Mouse (Mus musculus) megakaryocyte progenitor cell, adult 5-6 weeks (primary cell): ENCODE measurements at regions not wholly inside any gene's neighbourhood (a gene's known extent, or its start where the extent isn't known, plus 50 kb on each side); places are given as distances from the start of the nearest gene placed in this dataset.
"Not testable (repeated sequence)": the region's sequence is repeated elsewhere in the genome, so short reads cannot be mapped to it uniquely, and the experiment has no call there.

Experiments used
- ATAC-seq: replicated peaks from 2 replicates; pipeline ENCODE4 v1.8.0; 2016; ENCODE audit warnings: mild to moderate bottlenecking, moderate TSS enrichment, inconsistent platforms; ENCODE audit not compliant: poor library complexity

DNA sequence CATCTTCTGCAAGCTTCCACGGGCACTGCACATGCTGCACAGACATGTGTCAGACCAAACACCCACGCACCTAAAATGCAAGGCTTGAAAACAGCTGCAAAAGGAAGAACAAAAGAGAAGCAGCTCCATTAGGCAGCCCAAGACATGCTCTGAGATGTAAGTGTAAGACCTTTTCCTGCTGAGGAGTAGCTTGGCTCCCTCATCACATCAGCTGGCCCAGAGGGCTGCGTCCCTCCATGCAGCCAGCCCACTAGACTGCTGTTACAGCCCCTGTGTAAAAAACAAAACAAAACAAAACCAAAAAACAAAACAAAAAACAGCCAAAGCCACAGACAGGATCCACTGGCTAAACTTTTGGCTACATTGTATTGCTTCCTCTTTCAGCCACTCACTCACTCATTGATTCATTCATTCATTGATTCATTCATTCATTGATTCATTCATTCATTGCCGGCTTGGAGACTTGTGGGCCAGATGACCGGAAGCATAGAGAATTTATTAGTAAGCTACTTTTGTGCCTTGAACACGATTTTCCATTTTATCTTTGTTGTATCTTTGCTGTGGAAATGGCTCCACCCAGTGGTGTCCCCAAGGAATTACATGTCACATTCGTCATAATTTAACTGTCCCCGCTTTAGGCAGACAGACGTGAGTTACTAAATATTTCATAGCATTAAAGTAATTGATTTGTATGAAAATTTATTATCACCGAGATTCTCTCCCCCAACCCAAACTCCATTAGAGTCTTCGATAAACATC is 133.7 kb upstream of the Dapk1 start:
- ATAC-seq = peak; percentile 87

DNA sequence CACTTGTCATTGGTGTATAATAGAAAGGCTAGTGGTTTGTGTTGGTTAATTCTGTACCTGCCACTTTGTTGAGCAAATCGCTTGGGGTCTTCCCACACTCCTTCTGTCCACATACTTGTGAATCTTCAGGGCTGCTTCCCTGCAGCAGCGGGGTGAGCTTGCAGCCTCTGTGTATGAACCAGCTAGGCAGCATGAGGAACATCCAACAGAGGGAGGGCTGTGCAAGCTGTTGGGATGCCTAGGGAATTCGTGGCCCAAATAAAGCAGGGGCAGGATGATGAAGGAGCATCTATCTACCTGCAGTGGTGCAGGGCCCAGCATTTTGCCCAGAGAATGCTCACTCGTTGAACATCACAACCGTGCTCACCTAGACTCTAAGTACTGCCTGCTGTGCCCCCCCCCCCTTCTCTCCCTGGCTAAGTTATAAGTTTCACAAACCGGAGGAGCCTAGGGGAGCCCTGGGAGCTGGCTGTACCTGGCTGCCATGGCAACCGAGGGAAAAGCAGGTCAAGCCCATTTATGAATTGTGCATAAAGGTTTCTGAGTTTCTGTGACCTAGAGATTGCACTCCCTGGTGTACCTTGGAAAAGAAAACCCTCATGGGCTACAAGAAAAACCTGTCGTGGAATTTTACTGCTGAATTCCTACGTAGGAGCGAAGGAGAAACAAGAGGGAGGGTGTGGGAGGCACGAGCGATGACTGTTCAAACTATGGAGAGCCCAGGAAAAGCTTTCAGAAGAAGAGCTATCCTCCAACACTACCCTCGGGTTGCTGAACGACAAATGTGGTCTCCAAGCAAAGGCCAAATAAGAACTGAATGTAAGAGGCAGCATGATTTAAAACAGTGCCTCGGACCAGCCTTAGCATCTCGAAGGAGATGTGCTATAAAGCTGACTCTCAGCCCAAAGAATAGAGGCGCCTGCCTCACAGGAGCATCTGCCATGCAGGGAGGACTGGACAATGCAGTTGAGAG is 131.0 kb upstream of the Dapk1 start:
- no peak for ATAC-seq

DNA sequence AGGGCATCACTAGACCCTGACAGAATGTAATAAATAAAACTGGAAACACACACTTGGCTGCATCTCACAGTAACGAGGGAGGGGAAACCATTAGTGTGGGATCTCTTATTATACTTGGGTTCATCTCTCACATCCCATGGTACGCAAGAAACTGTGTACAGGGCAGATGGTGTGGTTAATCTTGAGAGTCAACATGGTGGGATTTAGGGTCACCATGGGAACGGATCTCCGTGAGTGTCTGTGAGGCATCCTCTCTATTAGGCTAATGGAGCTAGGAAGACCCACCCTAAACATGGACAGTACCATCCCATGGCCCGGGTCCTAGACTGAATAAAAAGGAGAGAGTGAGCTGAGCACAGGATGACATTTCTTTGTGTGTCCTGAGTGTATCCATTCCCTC is 130.1 kb upstream of the Dapk1 start:
- ATAC-seq = no peak

DNA sequence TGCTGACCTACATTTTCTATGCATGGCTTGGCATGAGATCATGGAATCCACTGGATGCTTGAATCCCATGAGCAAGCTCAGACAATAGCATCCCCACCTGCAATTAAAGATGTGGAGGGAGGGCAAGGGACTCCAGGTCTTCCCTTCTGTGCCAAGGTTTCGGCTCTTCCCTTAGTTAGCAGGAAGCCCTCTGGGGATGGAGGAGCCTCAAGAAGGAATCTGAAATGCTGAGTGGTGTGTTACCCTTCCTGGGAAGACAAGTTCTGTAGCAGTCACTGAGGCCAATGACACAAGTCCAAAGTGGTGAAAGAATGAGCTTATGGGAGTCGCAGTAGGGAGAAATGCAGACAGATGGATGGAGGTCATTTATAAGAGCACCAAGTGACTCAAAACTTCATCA is 125.4 kb upstream of the Dapk1 start:
- ATAC-seq = no peak

DNA sequence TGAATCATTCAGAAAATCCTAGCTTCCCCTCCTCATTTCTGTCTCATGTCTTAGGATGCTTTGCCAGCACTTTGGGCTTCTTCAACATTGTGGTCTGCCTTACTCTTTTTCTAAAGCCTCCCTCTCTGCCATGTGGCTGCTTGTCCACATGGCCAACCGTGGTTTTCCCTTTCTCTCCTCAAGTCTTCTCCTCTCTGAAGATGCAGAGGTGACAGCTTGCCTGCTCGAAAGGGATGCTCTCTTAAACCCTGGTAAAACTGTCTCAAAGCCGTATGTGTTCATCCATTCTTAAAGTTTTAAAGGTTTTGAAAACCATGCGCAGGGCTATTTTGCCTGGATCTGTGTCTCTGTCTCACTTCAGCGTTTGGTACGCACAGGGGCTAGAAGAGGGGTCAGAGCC is 123.4 kb upstream of the Dapk1 start:
- no peak for ATAC-seq

DNA sequence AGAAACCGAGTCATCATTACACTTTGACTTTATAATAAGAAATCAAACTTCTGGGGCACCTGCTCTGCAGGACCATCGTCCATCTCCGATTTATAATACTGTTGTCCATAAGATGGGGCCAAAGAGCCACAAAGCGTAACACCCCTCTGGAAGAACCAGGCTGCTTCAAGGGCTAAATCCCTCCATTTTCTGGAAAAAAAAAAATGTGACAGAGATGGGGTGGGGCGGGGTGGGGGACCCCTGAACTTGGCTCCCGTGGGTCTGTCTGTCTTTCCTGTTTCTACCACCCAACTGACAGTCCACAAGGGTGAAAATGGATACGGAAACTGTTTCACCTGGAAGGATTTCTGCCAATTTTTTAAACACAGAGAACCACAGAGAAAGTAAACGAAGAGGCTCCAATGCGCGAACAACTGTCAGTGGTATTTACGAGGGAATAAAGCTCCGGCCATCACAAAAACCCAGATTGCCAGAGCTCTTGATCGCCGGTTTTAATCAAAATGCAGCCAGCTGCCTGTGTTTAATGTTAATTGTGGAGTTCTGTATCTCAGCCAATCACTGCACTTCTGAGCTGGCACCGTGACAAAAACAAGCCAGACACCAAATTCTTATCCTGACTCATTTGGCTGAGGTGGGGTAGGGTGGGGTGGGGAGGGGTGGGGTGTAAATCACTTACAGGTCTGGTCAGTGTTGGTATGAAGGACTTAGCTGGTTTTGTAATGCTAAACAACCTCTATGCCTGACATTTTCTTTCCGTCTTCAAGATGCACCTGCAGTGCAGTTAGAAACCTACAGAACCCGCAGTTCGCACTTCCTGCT is 122.5 kb upstream of the Dapk1 start:
- peak; percentile 56 for ATAC-seq

DNA sequence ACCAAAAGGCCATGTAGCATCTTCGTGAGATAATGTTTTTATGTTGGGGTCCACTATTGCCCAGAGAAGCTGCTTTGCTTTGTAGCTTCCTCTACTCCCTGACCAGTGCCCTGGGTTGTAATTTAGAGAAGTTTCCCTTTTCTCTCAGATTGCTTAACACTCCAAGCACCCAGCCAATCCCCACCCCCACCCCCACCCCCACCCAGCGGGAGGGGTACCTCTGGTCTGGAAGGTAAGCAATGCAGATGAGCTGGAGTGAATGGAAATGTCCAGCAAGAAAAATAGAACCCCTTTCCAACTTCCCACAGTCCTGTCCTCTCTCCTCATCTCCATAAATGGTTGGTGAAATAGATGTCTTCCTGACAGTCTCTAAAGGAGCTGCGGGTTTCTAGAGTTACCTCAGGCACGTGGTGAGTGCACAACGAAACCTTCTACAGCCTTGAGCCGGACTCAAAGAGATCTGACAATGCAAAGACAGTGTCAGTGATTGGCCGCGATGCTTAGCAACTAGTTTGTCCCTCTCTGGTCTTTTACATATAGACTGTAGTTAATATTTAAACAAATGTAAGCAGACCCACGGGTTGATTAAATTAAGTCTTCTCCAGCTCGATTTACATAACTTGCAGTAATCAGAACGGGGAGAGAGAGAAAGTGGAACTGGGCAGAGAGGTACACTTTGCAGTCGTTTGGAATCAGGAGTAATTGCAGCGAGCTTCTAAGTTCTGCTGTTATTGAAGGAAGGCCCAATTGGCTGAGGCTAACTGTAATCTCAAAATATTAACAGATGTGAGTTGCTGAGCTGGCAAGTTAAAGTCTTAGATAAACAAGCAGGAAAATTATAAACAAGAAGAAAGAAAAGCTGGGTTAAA is 121.7 kb upstream of the Dapk1 start:
- ATAC-seq = peak; percentile 50

DNA sequence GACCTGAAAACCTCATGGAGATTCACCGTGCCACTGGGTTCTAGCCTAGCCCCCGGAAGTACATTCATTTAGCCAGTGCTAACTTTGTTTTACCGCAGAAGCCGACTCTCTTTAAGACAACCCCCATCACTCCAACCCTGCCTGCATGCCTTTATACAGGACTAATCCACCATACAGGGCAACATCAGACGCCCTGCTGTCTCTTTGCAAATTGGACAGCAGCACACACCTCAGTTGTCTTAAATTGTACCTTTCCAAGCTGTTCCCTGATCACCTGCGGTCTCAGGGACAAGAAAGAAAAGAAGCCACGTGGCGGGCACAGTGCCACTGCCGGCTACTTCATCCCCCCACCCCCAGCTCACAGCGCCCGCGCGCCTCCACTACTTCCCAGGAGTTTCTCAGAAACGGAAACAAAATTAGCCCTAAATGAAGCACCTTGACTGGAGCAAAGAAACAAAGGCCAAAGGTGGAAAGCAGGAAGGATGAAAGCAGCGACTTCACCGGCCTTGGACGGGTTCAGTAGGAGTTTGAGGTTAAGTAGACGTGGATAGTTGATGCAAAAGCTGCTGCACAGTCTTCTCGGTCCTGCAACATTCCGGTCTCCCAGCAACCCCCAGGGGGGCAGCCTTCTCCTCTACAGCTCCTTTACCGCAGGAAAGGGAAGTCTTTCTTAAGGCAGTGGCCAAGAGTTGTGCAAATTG is 120.9 kb upstream of the Dapk1 start:
- peak; percentile 63 for ATAC-seq

DNA sequence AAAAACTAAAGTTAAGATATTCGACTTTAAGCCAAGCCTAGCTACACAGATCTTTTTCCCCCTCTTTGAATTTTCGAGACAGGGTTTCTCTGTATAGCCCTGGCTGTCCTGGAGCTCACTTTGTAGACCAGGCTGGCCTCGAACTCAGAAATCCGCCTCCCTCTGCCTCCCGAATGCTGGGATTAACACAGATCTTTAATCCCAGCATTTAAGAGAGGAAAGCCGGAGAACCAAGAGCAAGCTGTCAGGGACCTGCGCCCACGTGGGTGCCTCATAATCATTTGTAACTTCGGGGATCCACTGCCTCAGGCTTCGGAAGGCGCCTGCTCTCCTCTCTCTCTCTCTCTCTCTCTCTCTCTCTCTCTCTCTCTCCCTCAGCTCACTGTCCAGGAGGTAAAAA is 120.3 kb upstream of the Dapk1 start:
- ATAC-seq = not testable (repeated sequence)

DNA sequence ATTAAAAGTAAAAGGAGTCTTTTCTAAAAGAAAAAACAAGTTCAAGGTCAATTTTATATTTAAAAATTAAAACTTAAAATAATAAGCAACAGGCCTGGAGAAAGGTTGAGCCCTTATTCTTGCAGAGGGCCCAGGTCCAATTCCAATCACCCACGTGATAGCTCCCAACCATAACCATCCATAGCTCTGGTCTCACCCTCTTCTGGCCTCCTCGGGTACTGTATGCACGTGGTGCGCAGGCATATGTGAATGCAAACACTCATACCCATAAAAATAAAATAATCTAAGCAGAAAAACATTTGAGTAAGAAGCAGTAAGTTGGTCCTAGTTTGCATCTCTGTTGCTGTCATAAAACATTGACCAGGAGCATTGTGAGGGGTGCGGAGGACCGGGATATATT is 119.8 kb upstream of the Dapk1 start:
- no peak for ATAC-seq

DNA sequence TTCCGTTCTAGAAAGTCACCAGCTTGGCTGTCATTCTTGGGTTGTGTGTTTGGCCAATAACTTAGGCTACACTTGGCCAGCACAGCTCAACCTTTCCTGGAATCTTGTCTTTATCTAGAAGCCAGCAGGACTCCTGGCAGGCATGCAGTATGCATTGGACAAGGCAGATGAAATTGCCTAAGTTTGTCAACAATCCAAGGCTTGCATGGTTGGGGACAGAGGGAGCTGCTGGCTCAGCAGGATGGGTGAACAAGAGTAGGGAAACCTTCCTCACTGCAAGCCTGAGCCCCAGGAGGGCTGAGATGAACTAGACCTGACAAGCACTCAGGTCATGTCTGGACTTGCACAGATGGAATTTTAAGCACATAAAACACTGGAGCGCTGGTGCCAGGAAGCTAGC is 115.6 kb upstream of the Dapk1 start:
- ATAC-seq = no peak

DNA sequence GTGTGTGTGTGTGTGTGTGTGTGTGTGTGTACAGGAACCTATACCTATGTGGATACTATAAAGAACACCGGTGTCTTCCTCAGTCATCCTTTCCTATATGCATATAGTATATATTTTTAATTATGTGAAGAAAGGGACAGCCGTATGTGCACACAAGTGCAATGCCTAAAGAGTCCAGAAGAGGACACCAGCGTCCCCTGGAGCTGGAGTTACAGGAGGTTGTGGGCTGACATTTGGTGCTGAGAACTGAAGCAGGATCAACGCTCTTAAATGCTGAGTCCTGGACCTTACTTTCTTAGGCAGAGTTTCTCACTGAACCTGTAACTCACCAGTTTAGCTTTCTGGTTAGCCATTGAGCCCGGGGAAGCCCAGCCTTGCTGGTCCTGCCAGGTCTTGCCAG is 114.9 kb upstream of the Dapk1 start:
- no peak for ATAC-seq

DNA sequence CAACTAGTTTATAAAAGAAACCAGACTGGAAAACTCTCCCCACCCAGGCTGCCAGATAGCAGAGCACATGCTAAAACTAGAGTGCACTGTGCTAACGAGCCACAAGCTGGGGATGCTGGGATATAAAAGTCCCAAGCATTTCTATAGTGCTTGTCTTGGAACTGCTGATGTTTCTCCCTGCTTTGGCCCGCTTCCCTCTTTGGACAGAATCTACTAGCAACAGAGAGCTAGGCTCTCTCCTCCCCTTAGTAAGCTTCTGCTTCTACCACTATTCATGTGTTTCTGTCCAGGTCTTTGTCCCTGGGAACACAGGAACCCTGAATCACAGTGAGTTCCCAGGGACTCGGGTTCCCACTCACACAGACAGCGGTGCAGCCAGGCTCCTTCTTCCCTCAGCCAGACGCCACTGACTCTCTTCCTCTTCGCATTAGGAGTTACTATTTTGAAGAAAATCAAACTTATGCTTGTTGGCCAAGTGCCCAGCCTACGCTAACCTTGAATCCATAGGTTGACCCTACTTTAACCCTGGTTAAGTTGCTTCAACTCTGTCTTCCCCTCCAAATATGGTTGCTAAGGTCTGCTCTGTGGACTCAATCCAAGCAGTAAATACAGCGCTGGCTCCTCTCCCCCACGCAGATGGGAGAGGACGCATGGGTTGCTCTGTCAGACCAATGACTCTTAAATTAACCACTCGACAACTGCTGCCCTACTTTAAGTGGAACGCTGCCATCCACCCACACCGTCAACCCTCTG is 113.4 kb upstream of the Dapk1 start:
- ATAC-seq = no peak

DNA sequence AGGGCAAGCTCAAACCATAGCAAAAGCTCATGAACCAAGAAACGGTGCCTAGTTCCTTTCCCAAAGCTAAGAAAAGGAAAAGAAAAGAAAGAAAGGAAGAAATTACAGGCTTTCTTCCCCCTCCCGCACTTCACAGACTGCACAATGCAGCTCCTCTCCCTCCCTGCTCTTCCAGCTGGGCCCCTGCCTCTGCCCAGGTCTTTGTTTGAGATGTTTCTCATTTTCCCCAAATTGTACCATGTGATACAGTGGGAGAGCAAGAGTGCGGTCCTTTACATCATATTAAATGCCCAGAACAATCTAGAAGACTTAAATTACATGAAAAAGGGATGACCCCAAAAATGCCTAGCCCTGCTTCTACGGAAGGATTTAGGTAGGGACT is 112.9 kb upstream of the Dapk1 start:
- ATAC-seq = no peak

DNA sequence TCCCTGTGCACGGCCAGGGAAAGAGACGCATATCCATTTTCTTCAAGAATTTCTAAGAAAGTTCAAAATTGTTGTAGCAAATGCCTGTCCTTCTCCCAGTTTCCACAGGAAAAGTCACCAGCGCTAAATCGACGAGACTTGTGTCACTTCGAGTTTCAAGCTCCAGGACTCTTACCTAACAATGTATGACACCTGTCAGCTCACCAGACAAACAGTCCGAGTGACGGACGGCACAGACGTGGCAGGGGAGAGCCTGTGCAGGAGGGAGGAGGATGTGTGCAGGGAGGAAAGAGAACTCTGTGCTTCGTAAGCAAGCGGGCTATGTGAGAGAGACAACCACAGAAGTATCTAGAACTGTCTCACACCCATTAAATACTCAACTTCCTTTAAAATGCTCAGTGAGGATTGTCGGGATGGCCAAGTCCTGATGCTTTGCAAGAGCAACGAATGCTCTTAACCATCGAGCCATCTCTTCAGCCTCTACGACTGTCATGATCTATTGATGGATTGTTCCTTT is 109.7 kb upstream of the Dapk1 start:
- ATAC-seq = peak; percentile 76

DNA sequence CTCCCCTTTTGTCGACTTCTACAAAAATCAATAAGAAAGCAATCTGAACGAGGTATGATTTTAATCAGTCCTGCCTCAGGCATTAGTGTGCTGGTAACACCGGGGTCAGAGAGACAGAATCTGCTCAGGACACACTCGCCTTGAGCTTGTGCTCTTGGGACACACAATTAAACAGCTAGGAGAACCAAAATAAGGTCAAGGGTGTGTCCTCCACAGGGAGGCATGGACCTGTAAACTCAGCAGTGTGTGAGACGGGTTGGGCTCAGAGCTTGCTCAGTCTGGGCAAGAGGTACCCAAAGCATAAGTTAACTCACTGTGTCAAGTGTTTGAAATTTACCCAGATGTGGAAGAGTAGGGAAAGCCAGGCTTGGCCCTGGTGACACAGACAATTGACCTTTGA is 107.9 kb upstream of the Dapk1 start:
- ATAC-seq = no peak

DNA sequence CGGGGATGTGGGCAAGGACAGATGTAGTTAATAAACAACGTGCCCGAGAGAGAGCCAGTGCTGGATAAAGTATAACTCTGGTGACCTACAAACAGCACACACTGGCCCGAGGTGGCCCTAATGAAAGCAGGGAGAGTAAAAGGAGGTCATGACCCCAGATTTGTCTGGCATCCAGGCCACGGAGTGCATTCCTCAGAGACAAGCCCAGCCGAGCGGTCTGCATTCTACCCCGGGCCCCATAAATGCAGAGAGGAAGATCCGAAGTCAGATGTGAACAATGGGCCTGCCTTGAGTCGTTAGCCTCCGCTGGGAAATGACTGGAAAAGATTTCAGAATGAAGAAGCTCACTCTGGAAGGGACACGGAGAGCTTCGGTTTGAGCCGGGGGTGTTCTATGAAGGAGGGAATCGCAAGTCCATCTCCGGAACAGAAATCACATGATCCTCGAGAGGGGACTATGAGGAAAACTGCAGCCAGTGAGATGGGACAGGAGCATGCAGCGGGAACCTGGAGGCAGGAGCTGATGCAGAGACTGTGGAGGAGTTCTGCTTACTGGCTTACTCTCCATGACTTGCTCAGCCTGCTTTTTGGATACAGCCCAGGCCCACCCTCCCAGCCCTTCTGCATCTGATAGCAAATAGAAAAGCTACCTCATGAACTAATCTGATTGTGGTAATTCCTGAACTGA is 103.9 kb upstream of the Dapk1 start:
- no peak for ATAC-seq

DNA sequence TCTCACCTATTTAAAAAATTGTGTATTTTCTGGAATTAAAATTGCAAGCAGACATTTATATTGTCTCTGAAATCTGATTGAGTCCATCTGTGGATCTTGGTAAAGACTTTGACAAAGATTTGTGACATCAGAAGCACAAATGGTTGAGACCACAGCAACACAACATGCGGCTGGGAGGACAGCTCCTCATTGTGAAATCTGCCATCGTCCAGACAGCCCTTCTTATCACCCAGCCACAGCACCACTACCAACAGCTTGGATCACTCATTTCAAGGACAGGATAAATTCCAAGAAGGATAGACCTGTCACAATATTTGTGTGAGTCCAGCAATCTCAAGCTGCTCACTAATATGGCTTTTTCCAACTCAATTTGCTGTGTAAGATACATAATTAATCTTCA is 97.6 kb upstream of the Dapk1 start:
- no peak for ATAC-seq
